Mouse (Mus musculus) heart, adult 2 months (tissue): ENCODE measurements around the gene Zdhhc8.

Source experiments
- CTCF ChIP-seq: fragments of 200-600 bp; IDR thresholded peaks from 2 replicates; pipeline ENCODE4 v1.8.1; 2022; ENCODE audit warnings: antibody characterized with exemption, mild to moderate bottlenecking, moderate library complexity
- POLR2A ChIP-seq: fragments of 200-500 bp; IDR thresholded peaks from 2 replicates; pipeline ENCODE4 v1.6.1; 2011; ENCODE audit warnings: mild to moderate bottlenecking, low read depth, low read length, control low read depth; ENCODE audit not compliant: insufficient read depth

- TF ChIP-seq CTCF = no peak
- no peak for TF ChIP-seq POLR2A
Observed at GRCm38 (mm10) chr16:18217579-18217978, 17.4 kb downstream of the Zdhhc8 start, which contains the start of gene Ccdc188.
